Mouse (Mus musculus): ENCODE measurements around the gene 9130019O22Rik. TPM values are rescaled to one million over a fixed set of nuclear protein-coding genes. Genes with fewer than 3 reads are reported as not detected.
"Not testable (repeated sequence)": the region's sequence is repeated elsewhere in the genome, so short reads cannot be mapped to it uniquely, and the experiment has no call there.

The 9130019O22Rik gene
- polyA plus RNA-seq, 1 experiment = 0.37 TPM

DNA sequence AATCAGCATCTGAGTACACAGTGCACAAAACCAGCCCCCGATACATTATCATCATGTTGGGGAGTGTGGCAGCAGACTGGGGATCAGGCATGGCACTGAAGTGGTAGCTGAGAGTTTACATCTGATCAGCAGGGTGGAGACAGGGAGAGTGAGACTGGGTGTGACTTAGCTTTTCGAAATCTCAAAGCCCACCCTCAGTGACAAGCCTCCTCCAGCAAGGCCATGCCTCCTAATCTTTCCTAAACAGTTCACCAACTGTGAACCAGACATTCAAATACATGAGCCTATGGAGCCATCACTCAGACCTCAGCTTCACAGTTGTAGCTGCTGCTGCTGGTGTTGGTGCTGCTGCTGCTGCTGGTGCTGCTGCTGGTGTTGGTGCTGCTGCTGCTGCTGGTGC, 24.5 kb upstream of the 9130019O22Rik start:
- H3K36me3 ChIP-seq (ENCODE audit: control insufficient read depth, insufficient read depth, low read length) = no peaks in the 10 kb centered on the region
- H3K4me1 ChIP-seq (ENCODE audit: control insufficient read depth, insufficient read depth, low read length) = peaks cover 4% of the 10 kb centered on the region
- H3K27ac ChIP-seq (ENCODE audit: control insufficient read depth, insufficient read depth, low read depth, low read length) = no peak overlapping the region
- no peaks in the 10 kb centered on the region for H3K27me3 ChIP-seq (ENCODE audit: control insufficient read depth, insufficient read depth, low read length)
- H3K4me3 ChIP-seq (ENCODE audit: control insufficient read depth, low read depth, low read length) = peak overlapping the region; percentile 16; the same call in 1 of the 2 replicates
- TF ChIP-seq POLR2A (IDR thresholded peaks at IDR 0.05; ENCODE audit: control insufficient read depth, low read depth, low read length) (no peak), CTCF (IDR thresholded peaks at IDR 0.05; ENCODE audit: control insufficient read depth, insufficient read depth, insufficient replicate concordance, low read depth, low read length) (no peak)

DNA sequence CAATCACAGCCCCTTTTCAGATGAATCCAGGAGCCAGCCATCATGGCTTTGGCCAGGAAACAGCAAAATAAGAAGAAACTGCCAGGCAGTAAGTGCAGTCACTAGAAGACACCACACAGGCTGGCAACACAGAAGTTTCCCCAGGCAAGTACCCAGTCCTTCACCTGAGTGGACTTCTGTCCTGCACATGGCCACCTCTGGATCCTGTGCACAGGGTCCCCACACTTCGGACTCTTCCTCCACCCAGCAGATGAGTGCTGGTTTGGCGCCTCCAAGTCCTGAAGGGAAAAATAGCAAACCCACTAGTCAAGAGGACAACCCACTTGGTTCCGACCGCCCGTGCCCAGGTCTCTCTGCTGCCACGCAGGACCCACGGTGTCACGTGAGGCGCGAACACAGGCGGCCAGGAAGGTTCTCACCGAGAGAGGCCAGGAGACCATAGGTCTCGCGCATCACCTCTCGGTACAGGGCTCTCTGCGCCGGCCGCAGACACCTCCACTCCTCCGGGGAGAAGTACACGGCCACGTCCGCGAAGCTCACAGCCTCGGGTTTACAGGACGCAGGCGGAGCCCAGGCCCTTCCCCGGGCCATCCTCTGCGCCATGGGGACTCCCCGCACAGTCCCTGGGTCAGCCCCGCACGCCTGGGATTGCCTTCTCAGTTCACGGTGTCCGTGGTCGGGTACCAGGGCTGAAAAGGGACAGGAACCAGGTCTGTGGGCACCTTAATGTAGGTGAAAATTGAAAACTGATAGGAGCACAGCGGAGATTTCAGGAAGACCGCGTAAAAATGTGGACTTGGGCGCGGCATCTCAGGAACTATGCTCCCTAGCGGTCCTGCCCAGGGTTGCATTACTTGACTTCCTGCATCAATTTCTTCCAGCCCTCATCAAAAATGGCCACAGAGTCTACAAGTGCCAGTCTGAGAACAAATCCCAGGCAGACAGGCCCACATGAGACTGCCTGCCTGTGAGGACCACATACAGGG, 19.3 kb upstream of the 9130019O22Rik start, which contains the start of gene Zfp764:
Gene Zfp764, minus strand, starts transcription at position 821 of the 986 bp plus-strand sequence.
- peak within 1 kb of the TSS; percentile 75 for H3K4me3 ChIP-seq (ENCODE audit: control insufficient read depth, low read depth, low read length)
- H3K36me3 ChIP-seq (ENCODE audit: control insufficient read depth, insufficient read depth, low read length); H3K27me3 ChIP-seq (ENCODE audit: control insufficient read depth, insufficient read depth, low read length); H3K27ac ChIP-seq (ENCODE audit: control insufficient read depth, insufficient read depth, low read depth, low read length); H3K4me1 ChIP-seq (ENCODE audit: control insufficient read depth, insufficient read depth, low read length): not testable (repeated sequence)
- TF ChIP-seq POLR2A (IDR thresholded peaks at IDR 0.05; ENCODE audit: control insufficient read depth, low read depth, low read length) (peak; percentile 44; the same call in 1 of the 2 replicates), CTCF (IDR thresholded peaks at IDR 0.05; ENCODE audit: control insufficient read depth, insufficient read depth, insufficient replicate concordance, low read depth, low read length) (peak; percentile 49)

DNA sequence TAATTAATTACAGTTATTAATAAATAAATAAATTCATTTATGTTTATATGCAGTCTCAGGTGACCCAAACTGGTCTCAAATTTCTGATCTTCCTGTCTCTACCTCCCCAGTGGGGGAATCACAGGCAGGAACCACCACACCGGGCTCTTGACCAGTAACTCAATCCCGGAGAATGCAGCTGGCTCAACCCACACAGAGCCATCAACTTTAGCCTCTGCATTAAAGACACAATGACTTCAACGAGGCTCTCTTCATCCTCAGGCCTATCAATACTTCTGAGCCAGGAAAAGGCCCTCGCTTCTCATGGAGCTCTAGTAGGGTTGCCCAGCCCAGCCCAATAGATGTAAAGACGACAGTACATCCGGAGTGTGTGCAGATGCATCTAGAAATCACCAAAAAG, 17.1 kb upstream of the 9130019O22Rik start:
- not testable (repeated sequence) for H3K27me3 ChIP-seq (ENCODE audit: control insufficient read depth, insufficient read depth, low read length); H3K4me3 ChIP-seq (ENCODE audit: control insufficient read depth, low read depth, low read length); H3K36me3 ChIP-seq (ENCODE audit: control insufficient read depth, insufficient read depth, low read length); H3K4me1 ChIP-seq (ENCODE audit: control insufficient read depth, insufficient read depth, low read length); H3K27ac ChIP-seq (ENCODE audit: control insufficient read depth, insufficient read depth, low read depth, low read length)

DNA sequence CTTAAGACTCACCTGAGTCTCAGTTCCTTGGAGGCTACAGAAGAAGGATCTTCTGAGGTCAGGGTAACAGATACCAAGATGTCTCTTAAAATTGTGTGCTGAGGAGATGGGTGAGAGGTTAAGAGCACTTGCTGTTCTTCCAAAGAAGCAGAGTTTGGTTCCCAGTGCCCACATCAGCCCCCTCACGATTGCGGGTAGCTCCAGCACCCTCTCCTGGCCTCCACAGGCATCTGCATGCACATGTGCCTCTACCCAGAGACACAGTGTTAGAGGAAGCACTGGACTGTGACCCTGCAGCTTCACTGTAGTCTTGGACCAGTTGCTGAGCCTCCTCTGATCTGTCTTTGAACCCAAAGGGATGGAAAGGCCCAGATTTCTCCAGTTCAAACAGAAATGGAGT, 16.0 kb upstream of the 9130019O22Rik start:
- Histone ChIP-seq H3K27ac (ENCODE audit: control insufficient read depth, insufficient read depth, low read depth, low read length) (no peak overlapping the region), H3K4me3 (ENCODE audit: control insufficient read depth, low read depth, low read length) (no peak overlapping the region), H3K36me3 (ENCODE audit: control insufficient read depth, insufficient read depth, low read length) (no peaks in the 10 kb centered on the region), H3K27me3 (ENCODE audit: control insufficient read depth, insufficient read depth, low read length) (no peaks in the 10 kb centered on the region), H3K4me1 (ENCODE audit: control insufficient read depth, insufficient read depth, low read length) (peaks cover 8% of the 10 kb centered on the region)
- TF ChIP-seq CTCF (IDR thresholded peaks at IDR 0.05; ENCODE audit: control insufficient read depth, insufficient read depth, insufficient replicate concordance, low read depth, low read length) (no peak), POLR2A (IDR thresholded peaks at IDR 0.05; ENCODE audit: control insufficient read depth, low read depth, low read length) (no peak)

DNA sequence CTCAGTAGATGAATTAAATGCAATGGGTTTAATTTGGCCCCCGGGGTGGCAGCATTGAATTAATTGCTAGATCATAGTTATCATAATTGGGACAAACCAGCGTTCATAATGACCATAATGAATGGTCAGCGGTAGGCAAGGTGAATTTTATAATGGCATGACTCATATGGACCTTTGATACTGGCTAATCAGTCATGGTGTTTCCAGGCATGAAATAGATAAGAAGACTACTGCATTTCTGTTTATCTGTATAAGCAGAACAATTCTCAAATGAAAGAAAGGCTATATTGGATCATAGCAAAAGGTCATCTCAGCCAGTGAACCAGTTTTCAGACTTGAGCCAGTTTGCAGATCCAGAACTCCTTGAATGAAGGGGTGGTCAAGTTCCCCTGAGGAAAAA, 13.4 kb upstream of the 9130019O22Rik start:
- Histone ChIP-seq H3K4me3 (ENCODE audit: control insufficient read depth, low read depth, low read length) (no peak overlapping the region), H3K27ac (ENCODE audit: control insufficient read depth, insufficient read depth, low read depth, low read length) (no peak overlapping the region)
- TF ChIP-seq POLR2A (IDR thresholded peaks at IDR 0.05; ENCODE audit: control insufficient read depth, low read depth, low read length) (no peak), CTCF (IDR thresholded peaks at IDR 0.05; ENCODE audit: control insufficient read depth, insufficient read depth, insufficient replicate concordance, low read depth, low read length) (no peak)

DNA sequence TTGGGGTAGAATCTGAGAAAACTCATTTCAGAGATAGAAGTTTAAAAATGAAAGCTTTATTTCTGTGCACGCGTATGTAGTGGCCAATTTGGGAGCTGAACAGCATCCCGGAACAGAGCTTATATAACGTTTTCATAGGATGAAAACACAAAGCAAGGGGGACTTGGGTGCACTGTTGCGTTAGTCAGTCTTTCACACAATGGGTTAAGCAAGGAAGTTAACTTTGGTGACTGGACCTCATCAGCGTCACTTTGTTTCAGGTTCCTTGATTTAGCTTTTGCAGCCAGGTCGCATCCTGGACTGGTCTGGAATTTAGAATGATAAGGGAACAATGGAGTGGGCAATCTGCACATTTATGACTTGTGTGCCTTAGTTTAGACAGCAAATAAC, 7.0 kb upstream of the 9130019O22Rik start:
- Histone ChIP-seq H3K4me1 (ENCODE audit: control insufficient read depth, insufficient read depth, low read length) (peaks cover 15% of the 10 kb centered on the region), H3K27ac (ENCODE audit: control insufficient read depth, insufficient read depth, low read depth, low read length) (peak overlapping the region; percentile 25; the same call in 1 of the 2 replicates), H3K36me3 (ENCODE audit: control insufficient read depth, insufficient read depth, low read length) (no peaks in the 10 kb centered on the region), H3K4me3 (ENCODE audit: control insufficient read depth, low read depth, low read length) (peak overlapping the region; percentile 96), H3K27me3 (ENCODE audit: control insufficient read depth, insufficient read depth, low read length) (no peaks in the 10 kb centered on the region)
- TF ChIP-seq CTCF (IDR thresholded peaks at IDR 0.05; ENCODE audit: control insufficient read depth, insufficient read depth, insufficient replicate concordance, low read depth, low read length) = no peak
- TF ChIP-seq POLR2A (IDR thresholded peaks at IDR 0.05; ENCODE audit: control insufficient read depth, low read depth, low read length) = no peak

More for the DNA sequence above, 13.4 kb upstream of the 9130019O22Rik start:
- Histone ChIP-seq H3K27me3 (ENCODE audit: control insufficient read depth, insufficient read depth, low read length) (no peaks in the 10 kb centered on the region), H3K4me1 (ENCODE audit: control insufficient read depth, insufficient read depth, low read length) (no peaks in the 10 kb centered on the region), H3K36me3 (ENCODE audit: control insufficient read depth, insufficient read depth, low read length) (no peaks in the 10 kb centered on the region)

DNA sequence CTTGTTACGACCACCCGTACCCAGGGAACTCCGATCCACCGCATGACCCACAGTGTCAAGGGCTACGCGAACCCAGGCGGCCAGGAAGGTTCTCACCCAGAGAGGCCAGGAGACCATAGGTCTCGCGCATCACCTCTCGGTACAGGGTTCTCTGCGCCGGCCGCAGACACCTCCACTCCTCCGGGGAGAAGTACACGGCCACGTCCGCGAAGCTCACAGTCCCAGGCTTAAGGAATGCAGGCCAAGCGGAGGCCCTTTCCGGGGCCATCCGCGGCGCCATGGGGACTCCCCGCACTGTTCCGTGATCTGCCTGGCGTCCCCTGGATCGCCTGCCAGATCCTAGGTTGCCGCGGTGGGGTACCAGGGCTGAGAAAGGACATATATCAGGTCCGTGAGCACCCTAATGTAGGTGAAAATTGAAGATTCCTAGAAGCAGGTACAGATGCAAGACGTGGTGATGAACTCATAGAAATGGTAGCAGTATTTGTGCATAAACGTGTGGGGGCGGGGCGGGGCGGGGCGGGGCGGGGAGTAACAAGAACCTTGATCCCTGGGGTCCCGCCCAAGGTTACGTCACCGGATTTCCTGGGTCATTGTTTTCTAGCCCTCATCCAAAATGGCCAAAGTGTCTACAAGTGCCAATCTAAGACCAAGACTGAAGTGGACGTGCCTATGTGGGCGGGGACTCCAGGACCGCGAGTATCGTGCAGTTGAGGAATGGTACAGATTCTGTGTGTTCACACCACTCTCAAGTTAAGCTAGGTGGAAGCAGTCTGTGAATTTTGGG, 6.4 kb upstream of the 9130019O22Rik start, which contains the start of gene E430018J23Rik:
Gene E430018J23Rik, minus strand, starts transcription at position 473 of the 787 bp plus-strand sequence.
- Histone ChIP-seq H3K27me3 (ENCODE audit: control insufficient read depth, insufficient read depth, low read length) (no peaks in the 10 kb centered on the region), H3K4me3 (ENCODE audit: control insufficient read depth, low read depth, low read length) (peak within 1 kb of the TSS; percentile 96), H3K4me1 (ENCODE audit: control insufficient read depth, insufficient read depth, low read length) (peaks cover 15% of the 10 kb centered on the region), H3K36me3 (ENCODE audit: control insufficient read depth, insufficient read depth, low read length) (no peaks in the 10 kb centered on the region), H3K27ac (ENCODE audit: control insufficient read depth, insufficient read depth, low read depth, low read length) (peak within 1 kb of the TSS; percentile 84)
- TF ChIP-seq CTCF (IDR thresholded peaks at IDR 0.05; ENCODE audit: control insufficient read depth, insufficient read depth, insufficient replicate concordance, low read depth, low read length) = no peak
- peak; percentile 72 for TF ChIP-seq POLR2A (IDR thresholded peaks at IDR 0.05; ENCODE audit: control insufficient read depth, low read depth, low read length)

Data from testis, adult 2 months (tissue).